12 mouse cellular contexts compared by ENCODE assay signal in the genomic region with DNA sequence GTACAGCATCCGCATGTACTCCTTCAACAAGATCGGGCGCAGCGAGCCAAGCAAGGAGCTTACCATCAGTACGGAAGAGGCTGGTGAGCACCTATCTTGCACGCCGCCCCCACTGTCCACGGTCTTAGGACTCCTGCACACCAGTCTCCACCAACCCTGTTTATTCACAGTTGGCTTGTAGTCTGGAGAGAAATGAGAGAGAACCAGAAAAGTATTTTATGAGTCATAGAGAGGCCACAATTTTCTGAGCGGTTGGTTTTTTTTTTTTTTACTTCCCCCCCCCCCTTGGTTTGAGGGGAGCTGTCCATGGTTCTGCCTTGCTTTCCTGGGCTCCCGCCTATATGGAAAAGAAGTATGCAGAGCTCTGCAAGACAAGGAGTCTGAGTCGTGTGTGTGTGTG.
DNase-seq lines count a peak whose midpoint lies in the region; ATAC-seq and TF ChIP-seq lines count a peak whose summit lies in the region.
"Had no signal": no experiment of that assay in that cellular context is flagged by ENCODE, and none has a peak within 500 bp of the region (broad histone marks: within the 10 kb centered on the region; RNA-seq: fewer than 3 reads in every experiment).

No protein-coding gene starts in this region.

- DNase-seq in embryo, embryonic 10.5 days (ENCODE audit: low spot score): peak; percentile 24
- DNase-seq in embryo, embryonic 10 days (ENCODE audit: low spot score): no peak
- DNase-seq in lung, postnatal 0 days (ENCODE audit: low spot score): peak; percentile 17
- no peak for DNase-seq in lung, adult 18-20 months
- DNase-seq in ZHBTc4 (ENCODE audit: low read depth, low spot score): peak; percentile 21
- no peak for DNase-seq in cerebellum, adult 9-10 months
- DNase-seq in thymus, adult 18-20 months: no peak
- DNase-seq: gastrocnemius, postnatal 14 days had no signal

- H3K4me2 ChIP-seq in lung, postnatal 0 days (replicated peaks; ENCODE audit: low read depth, low read length): no peak overlapping the region
- H3K4me2 ChIP-seq: embryonic facial prominence, embryonic 13.5 days; neural tube, embryonic 15.5 days had no signal

- no peaks in the 10 kb centered on the region for H3K36me3 ChIP-seq in lung, postnatal 0 days (ENCODE audit: insufficient read depth, low read length)
- H3K36me3 ChIP-seq: embryonic facial prominence, embryonic 13.5 days; midbrain, embryonic 10.5 days had no signal

- no peaks in the 10 kb centered on the region for H3K9me3 ChIP-seq in lung, postnatal 0 days (ENCODE audit: low read length)
- H3K9me3 ChIP-seq: embryonic facial prominence, embryonic 13.5 days; midbrain, embryonic 10.5 days; neural tube, embryonic 15.5 days had no signal

- H3K4me1 ChIP-seq in lung, postnatal 0 days (ENCODE audit: insufficient read depth, low read depth, low read length): no peaks in the 10 kb centered on the region
- H3K4me1 ChIP-seq: embryonic facial prominence, embryonic 13.5 days had no signal

- ATAC-seq in lung, postnatal 0 days: no peak
- ATAC-seq in megakaryocyte progenitor cell, adult 5-6 weeks (replicated peaks; ENCODE audit: poor library complexity): peak; percentile 48; the same call in 1 of the 2 replicates

- H3K9ac ChIP-seq in lung, postnatal 0 days (replicated peaks; ENCODE audit: low read depth): no peak overlapping the region
- H3K9ac ChIP-seq: embryonic facial prominence, embryonic 13.5 days; neural tube, embryonic 15.5 days had no signal

- no peak for TF ChIP-seq EP300 in lung, postnatal 0 days (IDR thresholded peaks at IDR 0.05)

- H3K4me3 ChIP-seq in lung, postnatal 0 days (ENCODE audit: low read depth, low read length): no peak overlapping the region
- H3K4me3 ChIP-seq: embryonic facial prominence, embryonic 13.5 days; midbrain, embryonic 10.5 days; neural tube, embryonic 15.5 days had no signal

- no peak overlapping the region for H3K27ac ChIP-seq in lung, postnatal 0 days (ENCODE audit: low read length)
- H3K27ac ChIP-seq: embryonic facial prominence, embryonic 13.5 days; midbrain, embryonic 10.5 days; neural tube, embryonic 15.5 days had no signal

- no peak for TF ChIP-seq CTCF in lung, postnatal 0 days (IDR thresholded peaks at IDR 0.05)

- 54% methylated on average over 11 of the region's 11 CpGs for WGBS in lung, postnatal 0 days

- H3K27me3 ChIP-seq in lung, postnatal 0 days (replicated peaks; ENCODE audit: insufficient read depth, low read length): no peaks in the 10 kb centered on the region
- H3K27me3 ChIP-seq: embryonic facial prominence, embryonic 13.5 days had no signal

Comparison
In these comparisons a context has a peak if more than half of its experiments do, and no peak if none do; other contexts are left out.
1. DNase-seq: peak in embryo, embryonic 10.5 days (single experiment), lung, postnatal 0 days (single experiment) and ZHBTc4 (single experiment); none in embryo, embryonic 10 days (single experiment), lung, adult 18-20 months (0 of 2), cerebellum, adult 9-10 months (single experiment) and thymus, adult 18-20 months (0 of 2).